Mouse (Mus musculus) monocyte, adult 2 months (primary cell): ENCODE results near the gene Syt9.

Experiments
- DNase-seq, 2 experiments: peaks; one replicate each; pipeline ENCODE4 v3.0.0; 2022; ENCODE audit warnings: low spot score in 2 of 2, low read depth in 1 of 2

Gene Syt9

DNA sequence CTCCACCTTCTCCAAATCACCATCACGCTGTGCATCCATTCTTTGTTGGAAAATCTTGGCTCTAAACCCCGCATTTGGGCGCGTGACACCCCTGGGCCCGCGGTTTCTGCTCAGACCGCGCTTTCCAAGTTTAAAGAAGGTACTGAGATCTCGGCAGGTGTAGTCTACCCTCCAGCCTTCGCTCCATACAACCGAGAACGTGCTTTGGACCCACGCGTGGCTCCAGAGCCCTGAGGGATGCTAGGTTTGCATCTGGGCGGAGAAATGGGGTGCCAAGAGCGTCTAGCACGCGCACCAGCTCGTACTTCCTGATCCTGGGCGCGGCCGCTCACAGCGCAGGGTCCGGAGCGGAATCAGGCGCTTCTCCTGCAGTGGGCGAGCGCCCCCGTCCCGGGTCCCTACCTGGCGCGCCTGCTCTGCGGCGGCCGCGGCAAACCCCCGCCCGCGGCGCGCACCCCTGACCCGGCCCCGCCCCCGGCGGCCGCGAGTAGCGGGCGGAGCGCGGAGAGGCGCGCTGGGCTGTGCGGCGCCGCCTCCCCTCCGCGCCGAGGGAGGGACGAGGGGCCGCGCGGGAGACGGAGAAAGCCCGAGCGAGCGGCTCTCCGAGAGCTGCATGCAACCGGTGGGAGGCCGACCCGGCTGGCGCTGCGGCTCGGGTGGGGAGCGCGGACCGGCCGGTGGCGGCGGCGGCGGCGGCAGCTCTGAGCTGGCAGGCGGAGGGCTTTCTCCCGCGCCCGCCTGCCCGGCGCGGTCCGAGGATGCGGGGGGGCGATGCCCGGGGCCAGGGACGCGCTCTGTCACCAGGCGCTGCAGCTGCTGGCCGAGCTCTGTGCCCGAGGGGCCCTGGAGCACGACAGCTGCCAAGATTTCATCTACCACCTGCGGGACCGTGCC lies at the start of gene Syt9:
Syt9 (plus strand) TSS at position 497 of the 894 bp plus-strand sequence.
- no peak for DNase-seq

DNA sequence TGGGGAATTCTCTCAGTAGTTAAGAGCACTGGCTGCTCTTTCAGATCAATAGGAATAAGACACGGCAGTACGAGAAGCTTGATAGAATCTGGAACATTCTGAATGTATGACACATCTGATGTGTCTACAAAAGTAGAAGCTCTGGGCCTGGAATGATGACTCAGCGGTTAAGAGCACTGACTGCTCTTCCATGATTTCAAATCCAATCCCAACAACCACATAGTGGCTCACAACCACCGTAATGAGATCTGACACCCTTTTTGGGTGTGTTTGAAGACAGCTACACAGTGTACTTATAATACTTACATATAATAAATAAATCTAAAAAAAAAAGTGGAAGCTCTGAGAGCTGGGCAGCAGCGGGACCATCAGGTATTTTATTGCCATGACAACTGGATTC lies 31.5 kb upstream of the Syt9 start:
- DNase-seq = no peak

DNA sequence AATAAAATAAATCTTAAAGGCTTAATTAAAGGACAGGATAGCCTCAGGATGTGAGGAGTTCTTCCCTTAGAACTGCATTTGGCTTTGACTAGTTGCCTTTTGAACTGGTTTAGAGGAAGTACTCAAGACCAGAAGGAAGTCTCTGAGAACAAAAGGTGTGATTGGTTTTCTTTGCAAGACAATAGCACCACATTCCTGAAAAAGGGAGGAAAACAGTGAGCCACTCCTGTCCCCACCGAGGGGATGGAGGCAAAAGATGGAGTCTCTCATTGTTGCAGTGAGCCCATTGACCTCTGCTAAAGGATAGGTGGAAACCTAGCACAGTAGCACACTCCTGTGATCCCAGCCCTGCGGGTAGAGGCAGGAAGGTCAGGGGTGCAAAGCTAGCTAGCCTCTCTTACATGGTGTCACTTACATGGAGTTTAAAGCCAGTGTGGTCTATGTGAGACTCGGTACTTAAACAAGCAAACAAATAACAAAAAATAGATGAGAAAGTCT lies 30.9 kb upstream of the Syt9 start:
- no peak for DNase-seq

DNA sequence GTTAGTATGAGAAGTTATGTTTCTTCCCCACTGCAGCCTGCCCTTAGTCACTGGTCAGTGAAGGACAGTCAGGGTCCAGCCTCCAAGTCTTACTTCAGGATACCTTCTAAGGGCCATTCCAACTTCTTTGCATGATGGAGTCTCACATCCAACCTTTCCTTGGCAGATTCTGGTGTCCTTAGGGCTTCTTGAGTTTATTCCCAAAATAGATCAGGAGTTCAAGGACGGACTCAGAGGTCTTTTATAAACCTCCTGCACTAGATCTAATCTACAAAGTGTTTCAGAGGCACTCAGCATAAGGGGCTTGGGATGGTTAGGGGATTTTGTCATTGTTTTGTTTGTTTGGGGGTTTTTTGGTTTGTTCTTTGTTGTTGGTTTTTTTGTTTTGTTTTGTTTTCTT lies 30.3 kb upstream of the Syt9 start:
- no peak for DNase-seq

DNA sequence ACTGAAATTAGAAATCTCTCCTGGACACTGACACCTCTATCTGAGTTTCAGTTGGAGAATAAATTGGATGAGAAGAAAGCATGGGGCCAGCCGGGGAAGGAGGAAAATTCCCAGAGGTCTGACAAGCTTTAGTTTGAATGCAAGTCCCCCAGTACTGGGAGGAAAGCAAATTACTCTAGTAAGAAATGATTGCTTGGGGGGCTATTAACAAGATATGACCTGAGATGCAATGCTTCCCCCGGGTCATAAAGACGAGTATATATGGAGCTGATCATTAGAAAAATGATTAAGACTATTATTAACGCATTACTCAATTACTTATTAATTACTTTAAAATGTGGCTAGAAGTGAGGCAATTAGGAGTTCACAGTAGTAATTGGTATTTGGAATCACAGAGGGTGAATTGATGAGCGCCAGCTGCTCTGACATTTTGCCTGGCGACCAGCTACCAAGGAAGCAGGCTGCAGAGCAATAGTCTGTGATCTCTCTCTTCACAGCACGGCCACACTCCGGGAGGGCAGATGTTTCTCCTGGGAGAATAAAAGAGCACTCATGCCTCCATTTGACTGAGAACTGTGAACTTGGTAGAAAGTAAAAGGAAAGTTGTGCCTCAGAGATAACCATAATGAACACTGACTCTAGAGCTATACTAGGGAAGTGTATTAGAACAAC lies 28.9 kb upstream of the Syt9 start:
- no peak for DNase-seq

DNA sequence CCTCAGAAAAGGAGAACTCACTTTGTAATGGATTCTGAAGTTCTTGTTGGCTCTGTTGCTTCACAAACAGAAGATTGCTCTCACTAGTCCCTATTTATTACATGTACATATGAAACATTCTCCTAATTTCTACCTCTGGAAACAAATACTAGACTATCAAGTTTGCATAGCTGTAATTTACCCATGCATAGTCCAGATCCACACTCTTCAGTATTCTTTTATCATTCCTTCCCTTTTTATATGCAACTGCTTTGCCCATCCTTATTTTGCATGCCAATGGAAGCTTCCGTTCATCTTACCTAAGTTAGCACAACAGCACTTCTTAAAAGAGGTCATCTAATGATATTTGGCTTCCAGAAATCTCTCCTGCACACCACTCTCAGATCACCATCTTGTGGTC lies 21.3 kb upstream of the Syt9 start:
- DNase-seq = no peak

GRCm38 (mm10) chr7:107362153-107362552 lies 8.4 kb upstream of the Syt9 start:
- no peak for DNase-seq

GRCm38 (mm10) chr7:107362634-107363033 lies 7.9 kb upstream of the Syt9 start:
- no peak for DNase-seq

DNA sequence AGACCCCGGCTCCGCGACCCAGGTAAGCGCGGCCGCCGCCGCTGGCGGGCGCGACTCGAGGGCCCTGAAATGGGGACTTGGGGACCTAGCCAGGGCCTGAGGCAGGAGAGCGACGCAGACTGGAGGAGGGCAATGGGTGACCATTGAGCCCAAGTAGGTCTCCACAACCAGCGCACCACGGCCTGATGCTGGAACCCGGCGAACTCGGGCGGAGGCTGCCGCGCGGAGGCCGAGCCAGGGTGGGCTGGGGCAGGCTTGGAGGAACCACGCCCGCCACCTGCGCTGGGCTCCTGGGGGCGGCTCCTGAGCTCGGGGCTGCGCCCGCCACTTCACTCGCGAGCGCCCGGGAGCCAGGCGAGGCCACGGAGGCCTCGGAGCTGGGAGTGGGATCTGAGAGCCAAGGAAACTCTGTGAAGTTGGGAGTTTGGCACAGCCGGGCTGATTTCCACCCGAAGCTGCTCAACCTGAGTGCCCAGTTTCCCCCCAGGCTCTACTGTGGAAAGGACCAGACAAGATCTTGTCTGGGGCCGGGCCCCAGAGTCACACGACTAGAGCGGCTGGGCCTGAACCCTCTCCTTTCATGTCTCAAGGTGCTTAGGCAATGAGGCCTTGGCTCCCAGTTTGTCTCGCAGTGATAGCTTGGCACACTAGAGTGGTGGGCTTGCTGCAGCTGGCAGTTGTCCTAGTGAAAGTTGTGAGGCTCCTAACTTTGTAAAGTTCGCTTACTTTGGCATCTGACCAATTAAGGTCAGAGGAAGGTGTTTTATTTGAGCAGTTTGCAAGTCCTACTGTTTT lies 795 bp downstream of the Syt9 start:
- no peak for DNase-seq

DNA sequence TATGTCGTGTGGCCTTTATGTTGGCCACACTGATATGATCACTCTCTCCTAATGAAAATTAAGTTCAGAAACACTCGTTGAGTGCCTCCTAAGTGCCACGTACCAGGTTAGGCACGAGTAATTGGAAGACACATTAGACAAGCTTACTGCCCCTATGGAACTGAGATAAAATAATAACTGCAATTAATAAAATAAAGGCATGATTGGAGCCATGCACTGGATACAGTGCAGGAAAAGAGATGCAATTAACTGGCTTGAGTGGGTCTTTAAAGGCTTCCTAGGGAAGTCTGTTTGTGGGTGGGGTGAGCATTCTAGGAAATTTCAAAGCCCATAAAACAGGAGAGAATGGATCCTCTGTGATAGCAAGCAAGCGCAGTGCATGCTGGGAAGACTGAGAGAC lies 10.0 kb downstream of the Syt9 start:
- DNase-seq = no peak

- no peak for DNase-seq
Observed at GRCm38 (mm10) chr7:107389604-107390003, 19.1 kb downstream of the Syt9 start.

- DNase-seq = no peak
Observed at GRCm38 (mm10) chr7:107392749-107393148, 22.2 kb downstream of the Syt9 start.

- DNase-seq = no peak
Observed at GRCm38 (mm10) chr7:107400061-107400799, 29.7 kb downstream of the Syt9 start.

GRCm38 (mm10) chr7:107403261-107403660 lies 32.7 kb downstream of the Syt9 start:
- DNase-seq = no peak

- DNase-seq = no peak
Observed at GRCm38 (mm10) chr7:107414928-107415327, 44.4 kb downstream of the Syt9 start.

DNA sequence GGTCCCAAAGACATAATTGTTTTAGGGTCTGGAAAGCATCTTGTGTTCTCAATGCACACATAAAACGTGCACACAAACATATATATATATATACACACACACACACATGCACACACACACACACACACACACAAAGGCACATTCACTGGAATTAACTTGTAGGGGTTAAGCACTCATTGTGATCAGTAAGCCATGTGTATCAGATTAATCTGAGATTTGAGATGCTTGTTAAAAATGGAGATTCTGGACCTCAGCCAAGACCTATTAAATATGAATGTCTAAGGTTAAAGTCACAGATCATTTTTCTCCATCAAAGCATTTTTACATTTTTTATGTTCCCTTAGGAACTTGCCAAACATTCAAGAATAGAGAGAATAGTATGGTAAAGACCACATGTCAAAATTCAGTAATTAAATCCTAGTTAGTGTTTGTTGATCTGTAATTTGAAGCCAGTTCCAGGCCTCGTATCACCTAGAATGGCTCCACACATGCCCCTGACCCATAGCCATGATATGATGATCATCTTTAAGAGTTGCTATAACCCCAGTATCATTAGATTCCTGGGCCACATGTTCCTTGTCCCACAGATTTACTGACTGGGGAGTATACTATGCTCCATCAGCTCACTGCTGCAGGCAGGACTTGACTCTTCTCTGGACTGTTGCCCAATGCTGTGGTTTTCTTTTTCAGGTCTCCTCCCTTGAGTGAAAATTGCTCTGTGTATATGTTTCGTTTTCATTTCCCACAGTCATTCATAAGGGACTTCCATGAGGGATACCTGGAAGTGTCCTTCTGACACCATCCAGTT lies 46.7 kb downstream of the Syt9 start:
- DNase-seq = no peak

GRCm38 (mm10) chr7:107437381-107437780 lies 66.9 kb downstream of the Syt9 start:
- no peak for DNase-seq

- DNase-seq = no peak
Observed at GRCm38 (mm10) chr7:107444579-107444978, 74.1 kb downstream of the Syt9 start.

GRCm38 (mm10) chr7:107454660-107455059 lies 84.1 kb downstream of the Syt9 start:
- no peak for DNase-seq

DNA sequence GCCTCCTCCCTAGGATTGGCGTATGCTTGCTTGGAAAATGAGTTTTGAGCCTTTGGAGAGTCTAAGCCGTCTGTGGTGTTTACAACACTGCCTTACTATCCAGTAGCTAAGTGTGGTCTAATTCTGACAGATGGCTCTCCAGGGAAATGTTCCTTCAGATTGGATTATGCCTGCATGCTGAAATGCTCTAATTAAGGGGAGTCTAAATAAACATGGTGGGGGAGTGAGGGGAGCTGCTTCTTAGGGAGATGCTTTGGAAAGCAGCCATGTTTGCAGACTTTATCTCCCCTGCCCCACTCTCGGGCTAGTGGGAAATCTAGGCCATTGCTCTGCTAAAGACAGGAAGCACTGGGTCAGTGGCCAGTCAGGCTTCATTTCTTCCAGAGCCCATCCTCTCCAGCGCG lies 84.6 kb downstream of the Syt9 start:
- DNase-seq = no peak
